Mouse (Mus musculus) lung, embryonic 14.5 days (tissue): ENCODE measurements around the gene Il12rb1. TPM values are rescaled to one million over a fixed set of nuclear protein-coding genes. Genes with fewer than 3 reads are reported as not detected.
A peak's percentile ranks its signal among the peaks of the same experiment; 100 is the strongest.

Experiments used
- ATAC-seq: fragments of 200-750 bp; cut with Nextera tagmentation; 2 replicates; pipeline ENCODE4 v1.8.0; 2017; ENCODE audit warnings: mild to moderate bottlenecking, moderate TSS enrichment, moderate library complexity; ENCODE audit not compliant: insufficient read depth
- DNase-seq: peaks from one replicate; pipeline ENCODE4 v3.0.0-alpha.2; 2015
- H3K27ac ChIP-seq: fragments of 300-500 bp; sonication (generic); 2 replicates; pipeline ENCODE4 v1.5.1; 2014; ENCODE audit warnings: low read depth, mild to moderate bottlenecking, moderate library complexity
- H3K27me3 ChIP-seq: fragments of 300-500 bp; sonication (generic); 2 replicates; pipeline ENCODE4 v1.6.1; 2014; ENCODE audit warnings: low read length, control low read depth; ENCODE audit not compliant: insufficient read depth
- H3K36me3 ChIP-seq: fragments of 300-500 bp; sonication (generic); 2 replicates; pipeline ENCODE4 v1.6.1; 2014; ENCODE audit warnings: control low read depth; ENCODE audit not compliant: insufficient read depth
- H3K4me1 ChIP-seq: fragments of 300-500 bp; sonication (generic); 2 replicates; pipeline ENCODE4 v1.6.1; 2014; ENCODE audit warnings: antibody characterized with exemption, control low read depth; ENCODE audit not compliant: insufficient read depth
- H3K4me2 ChIP-seq: fragments of 300-500 bp; sonication (generic); 2 replicates; pipeline ENCODE4 v1.6.1; 2014; ENCODE audit warnings: mild to moderate bottlenecking
- H3K4me3 ChIP-seq: fragments of 300-500 bp; sonication (generic); 2 replicates; pipeline ENCODE4 v1.5.1; 2014; ENCODE audit warnings: low read depth, low read length
- H3K9ac ChIP-seq: fragments of 300-500 bp; sonication (generic); 2 replicates; pipeline ENCODE4 v1.6.1; 2014
- H3K9me3 ChIP-seq: fragments of 300-500 bp; sonication (generic); 2 replicates; pipeline ENCODE4 v1.6.1; 2016; ENCODE audit warnings: low read depth, low read length, control low read depth
- CTCF ChIP-seq: IDR thresholded peaks from 2 replicates; pipeline ENCODE4 v1.5.1; 2016; ENCODE audit warnings: antibody characterized with exemption, low read depth
- WGBS: fragments of 180-500 bp; shearing (Covaris S2); extraction: QIAGEN DNeasy Blood & Tissue Kit; methylation state at CpG from one replicate; pipeline ENCODE4 v1.1.7; 2014; 5-methylcytosine and 5-hydroxymethylcytosine counted together
- polyA plus RNA-seq: library from polyadenylated mRNA; unstranded; fragments of >200 nt; fragmentation: Nextera tagmentation; extraction: Ambion mirVana; gene quantifications from 2 replicates; pipeline ENCODE4 v1.2.1, GENCODE M21; 2014

Il12rb1 gene
- polyA plus RNA-seq, 1 experiment from 2014 or later, result 0.17 TPM

DNA sequence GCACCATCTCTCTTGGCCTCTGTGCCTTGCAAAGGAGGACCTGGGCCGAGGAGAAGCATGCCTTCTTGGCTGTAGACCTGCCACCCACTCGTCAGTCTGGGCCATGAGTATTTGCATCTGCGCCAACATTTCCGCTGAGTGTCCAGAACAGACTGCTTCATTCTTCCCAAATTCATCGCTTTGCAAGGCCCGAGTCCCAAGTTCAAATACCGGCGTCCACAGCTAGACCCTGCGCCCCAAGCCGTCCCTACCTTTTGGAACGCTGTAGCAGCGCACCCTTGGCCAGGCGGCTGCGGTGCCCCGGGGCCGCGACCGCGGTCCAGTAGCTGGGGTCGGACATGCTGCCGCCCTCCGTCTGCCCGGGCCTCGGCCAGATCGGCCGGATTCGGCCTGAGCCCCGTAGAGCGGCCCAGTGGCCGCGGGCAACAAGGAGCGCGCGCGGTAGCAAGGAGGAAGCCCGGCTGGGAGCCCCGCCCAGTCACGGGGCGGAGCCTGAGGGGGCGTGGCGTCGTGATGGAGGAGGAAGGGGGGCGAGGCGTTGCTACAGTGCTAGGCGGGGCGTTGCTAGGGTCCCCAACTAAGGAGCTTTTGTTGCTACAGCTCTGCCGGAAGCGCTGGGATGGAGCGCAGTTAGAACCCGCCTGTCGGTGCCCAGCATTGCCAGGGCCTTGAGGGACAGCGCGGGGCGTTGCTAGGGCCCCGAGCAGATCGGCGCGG lies 16.1 kb upstream of the Il12rb1 start:
- Histone ChIP-seq H3K4me3 (peak overlapping the region; percentile 65), H3K4me1 (peaks cover 9% of the 10 kb centered on the region)
- WGBS, result 4% methylated on average over 58 of the region's 58 CpGs

DNA sequence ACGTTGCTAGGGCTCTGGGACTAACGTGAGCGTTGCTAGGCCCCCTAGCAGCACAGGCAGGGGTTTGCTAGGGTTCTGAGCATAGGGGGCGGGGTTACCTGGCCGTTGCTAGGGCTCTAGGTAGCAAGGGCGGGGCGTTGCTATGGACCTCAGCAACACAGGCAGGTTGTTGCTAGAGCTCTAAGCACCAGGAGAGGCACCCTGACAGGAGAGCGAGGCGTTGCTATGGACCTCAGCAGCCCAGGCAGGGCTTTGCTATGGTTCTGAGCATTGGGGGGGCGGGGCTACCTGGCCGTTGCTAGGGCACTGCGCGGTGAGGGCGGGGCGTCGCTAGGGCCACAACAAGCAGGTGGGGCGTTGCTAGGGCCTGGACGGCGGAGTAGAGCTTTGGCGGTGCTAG lies 15.5 kb upstream of the Il12rb1 start:
- Histone ChIP-seq H3K4me3 (peak overlapping the region; percentile 65), H3K27me3 (peaks cover 2% of the 10 kb centered on the region), H3K4me2 (peak overlapping the region; percentile 89), H3K9ac (peak overlapping the region; percentile 32), H3K36me3 (peaks cover 12% of the 10 kb centered on the region; the same call in 1 of the 2 replicates), H3K9me3 (no peaks in the 10 kb centered on the region), H3K4me1 (peaks cover 9% of the 10 kb centered on the region), H3K27ac (peak overlapping the region; percentile 79)
- TF ChIP-seq CTCF, result no peak
- WGBS, result under 1% methylated on average over 20 of the region's 20 CpGs
- ATAC-seq (peak; percentile 45), DNase-seq (no peak)

More for the DNA sequence above, 16.1 kb upstream of the Il12rb1 start:
- peak overlapping the region; percentile 89 for H3K4me2 ChIP-seq
- peak overlapping the region; percentile 79 for H3K27ac ChIP-seq
- H3K9ac ChIP-seq, result peak overlapping the region; percentile 76
- no peaks in the 10 kb centered on the region for H3K9me3 ChIP-seq
- TF ChIP-seq CTCF, result no peak
- DNase-seq, result peak; percentile 98
- peak; percentile 83 for ATAC-seq
- H3K27me3 ChIP-seq, result no peaks in the 10 kb centered on the region
- H3K36me3 ChIP-seq, result peaks cover 17% of the 10 kb centered on the region; the same call in 1 of the 2 replicates

DNA sequence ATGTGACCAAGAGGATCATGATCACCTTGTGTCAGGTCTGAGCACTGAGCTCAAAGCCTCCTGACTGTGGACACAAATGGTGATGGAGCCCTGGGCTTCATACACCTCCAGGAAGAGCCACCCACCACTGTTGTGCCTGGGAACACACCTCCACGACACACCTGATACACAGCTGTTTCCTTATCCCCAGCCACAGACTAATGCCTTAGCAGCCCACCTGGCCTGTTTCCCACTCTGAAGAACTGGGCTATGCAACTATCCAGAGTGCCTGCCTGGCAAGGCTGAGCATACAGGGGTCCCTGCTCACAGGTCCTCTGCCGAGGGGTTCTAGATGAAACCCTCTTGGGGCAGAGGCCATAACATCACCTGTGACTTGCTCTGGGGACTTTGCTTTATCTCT lies 14.0 kb upstream of the Il12rb1 start:
- 68% methylated on average over 2 of the region's 2 CpGs for WGBS
- no peak for TF ChIP-seq CTCF
- H3K27me3 ChIP-seq, result peaks cover 17% of the 10 kb centered on the region
- H3K4me3 ChIP-seq, result no peak overlapping the region
- no peak overlapping the region for H3K27ac ChIP-seq
- DNase-seq (no peak), ATAC-seq (no peak)
- peaks cover 13% of the 10 kb centered on the region for H3K4me1 ChIP-seq
- no peak overlapping the region for H3K9ac ChIP-seq
- H3K36me3 ChIP-seq, result 0 out of 2 replicates have a peak, but pooled peaks cover 3% of the 10 kb centered on the region
- no peak overlapping the region for H3K4me2 ChIP-seq
- H3K9me3 ChIP-seq, result no peaks in the 10 kb centered on the region

DNA sequence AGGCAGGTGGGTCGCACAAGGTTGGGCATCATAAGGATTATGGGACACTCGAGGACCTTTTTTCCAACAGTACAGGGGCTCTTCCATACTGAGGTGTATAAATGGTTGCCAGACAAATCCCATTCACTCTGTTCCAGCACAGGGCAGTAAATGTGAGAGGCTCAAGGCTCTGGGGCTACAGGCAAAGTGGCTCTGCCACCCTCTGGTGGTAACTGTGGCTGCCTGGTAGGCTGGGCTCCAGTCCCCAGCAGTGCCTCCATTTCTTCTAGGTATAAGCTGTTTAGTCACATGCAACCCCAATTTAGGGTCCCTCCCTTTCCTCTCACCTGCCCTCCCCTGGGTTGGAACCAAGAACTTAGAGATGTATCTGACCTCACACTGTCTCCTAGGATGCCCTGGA lies 12.9 kb upstream of the Il12rb1 start:
- Histone ChIP-seq H3K27ac (no peak overlapping the region), H3K4me2 (no peak overlapping the region), H3K9me3 (no peaks in the 10 kb centered on the region), H3K4me1 (peaks cover 13% of the 10 kb centered on the region), H3K4me3 (no peak overlapping the region), H3K36me3 (no peaks in the 10 kb centered on the region), H3K9ac (no peak overlapping the region), H3K27me3 (peaks cover 23% of the 10 kb centered on the region)
- ATAC-seq, result no peak
- no peak for DNase-seq
- 89% methylated on average over 2 of the region's 2 CpGs for WGBS
- TF ChIP-seq CTCF, result no peak; the same call in 1 of the 2 replicates

DNA sequence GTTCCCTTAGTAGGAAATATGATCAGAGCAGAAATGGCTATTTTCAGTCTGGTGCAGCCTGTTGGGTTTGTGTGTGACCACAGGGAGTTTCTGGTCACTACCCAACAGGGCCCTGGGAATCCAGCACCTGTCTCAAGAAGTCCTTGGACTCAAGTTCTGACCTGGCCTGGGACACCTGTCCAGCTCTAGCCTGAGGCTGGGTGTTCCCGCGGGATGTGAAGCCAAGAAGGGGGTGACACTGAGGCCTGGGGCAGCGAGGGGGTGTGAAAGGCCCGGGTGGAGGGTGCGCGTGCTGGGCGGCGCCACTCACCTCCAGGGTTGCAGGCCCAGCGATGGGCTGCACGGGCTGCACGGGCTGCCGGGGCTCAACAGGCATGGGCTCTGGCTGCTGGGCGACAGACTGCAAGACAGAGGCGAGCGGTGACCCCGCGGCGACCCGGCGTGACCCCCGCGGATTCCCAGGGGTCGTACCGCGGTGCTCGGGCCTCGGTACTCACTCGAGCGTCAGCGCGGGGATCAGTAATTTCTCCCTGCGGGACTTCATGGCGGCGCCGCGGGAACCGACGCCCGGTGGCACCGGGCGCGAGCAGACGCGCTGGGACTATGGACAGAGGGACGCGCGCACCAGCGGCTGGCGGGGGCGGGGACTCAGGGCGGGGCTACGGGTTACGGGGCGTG lies 11.7 kb upstream of the Il12rb1 start:
- Histone ChIP-seq H3K27ac (no peak overlapping the region), H3K9me3 (no peaks in the 10 kb centered on the region), H3K4me2 (peak overlapping the region; percentile 91), H3K36me3 (no peaks in the 10 kb centered on the region), H3K4me3 (peak overlapping the region; percentile 52), H3K4me1 (peaks cover 8% of the 10 kb centered on the region), H3K9ac (peak overlapping the region; percentile 40), H3K27me3 (peaks cover 23% of the 10 kb centered on the region)
- ATAC-seq (peak; percentile 1; the same call in 1 of the 2 replicates), DNase-seq (no peak)
- no peak for TF ChIP-seq CTCF
- 3% methylated on average over 46 of the region's 54 CpGs for WGBS

DNA sequence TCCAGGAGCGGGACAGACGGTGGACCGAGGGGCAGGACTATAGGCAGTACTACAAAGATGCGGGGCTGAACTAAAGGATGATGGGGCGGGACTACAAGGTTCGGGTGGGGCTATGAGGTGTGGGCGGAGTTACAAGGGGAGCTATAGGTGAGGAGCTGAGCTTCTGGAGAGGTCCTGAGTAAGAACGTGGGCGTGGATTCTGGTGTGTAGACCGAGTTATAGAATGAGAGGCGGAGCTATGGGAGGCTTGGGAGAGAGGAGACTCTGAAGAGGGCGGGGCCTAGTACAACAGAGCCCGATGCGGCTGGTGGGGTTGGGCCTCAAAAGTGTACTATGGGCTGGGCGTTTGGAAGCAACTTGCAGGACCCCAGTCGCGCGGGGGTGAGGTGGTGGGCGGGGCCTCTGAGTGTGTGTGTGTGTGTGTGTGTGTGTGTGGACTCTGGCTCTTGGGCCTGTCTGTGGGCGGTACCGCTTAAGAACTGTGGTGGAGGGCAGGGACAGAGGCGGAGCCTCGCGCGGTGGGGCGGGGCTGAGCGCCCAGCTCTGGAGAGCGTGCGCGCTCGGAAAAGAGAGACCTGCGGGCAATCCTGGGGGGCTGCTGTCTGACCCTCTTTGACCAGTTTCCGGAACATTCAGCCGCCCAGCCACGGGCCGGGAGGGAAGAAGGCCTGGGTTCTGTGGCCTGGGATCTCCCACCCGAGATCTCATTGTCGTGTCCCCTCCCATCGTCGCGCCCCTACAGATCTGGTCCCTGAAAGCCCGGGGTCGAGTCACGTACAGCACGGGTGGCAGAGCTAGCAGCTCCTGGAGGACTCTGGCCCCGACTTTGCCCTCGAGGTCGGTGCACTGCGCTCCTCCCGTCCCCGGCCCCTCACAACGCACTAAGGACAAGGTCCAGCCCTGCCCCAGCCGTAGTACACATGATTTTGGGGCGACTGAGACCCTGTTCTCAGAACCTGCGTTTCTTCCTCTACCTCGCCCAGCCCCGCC lies 10.9 kb upstream of the Il12rb1 start:
- peak; percentile 84 for ATAC-seq
- no peaks in the 10 kb centered on the region for H3K9me3 ChIP-seq
- H3K4me1 ChIP-seq, result peaks cover 8% of the 10 kb centered on the region
- H3K27me3 ChIP-seq, result peaks cover 23% of the 10 kb centered on the region
- no peak for TF ChIP-seq CTCF
- no peak overlapping the region for H3K27ac ChIP-seq
- peak; percentile 93 for DNase-seq
- under 1% methylated on average over 56 of the region's 57 CpGs for WGBS
- H3K4me2 ChIP-seq, result peak overlapping the region; percentile 91
- no peaks in the 10 kb centered on the region for H3K36me3 ChIP-seq
- H3K9ac ChIP-seq, result peak overlapping the region; percentile 50
- H3K4me3 ChIP-seq, result peak overlapping the region; percentile 52
